Mouse (Mus musculus): ENCODE measurements at regions not wholly inside any gene's neighbourhood (a gene's known extent, or its start where the extent isn't known, plus 50 kb on each side); places are given as distances from the start of the nearest gene placed in this dataset.

- no peak for DNase-seq (ENCODE audit: low read depth, low spot score)
Measured at GRCm38 (mm10) chr12:50734135-50734534, 85.2 kb upstream of the Prkd1 start.

DNA sequence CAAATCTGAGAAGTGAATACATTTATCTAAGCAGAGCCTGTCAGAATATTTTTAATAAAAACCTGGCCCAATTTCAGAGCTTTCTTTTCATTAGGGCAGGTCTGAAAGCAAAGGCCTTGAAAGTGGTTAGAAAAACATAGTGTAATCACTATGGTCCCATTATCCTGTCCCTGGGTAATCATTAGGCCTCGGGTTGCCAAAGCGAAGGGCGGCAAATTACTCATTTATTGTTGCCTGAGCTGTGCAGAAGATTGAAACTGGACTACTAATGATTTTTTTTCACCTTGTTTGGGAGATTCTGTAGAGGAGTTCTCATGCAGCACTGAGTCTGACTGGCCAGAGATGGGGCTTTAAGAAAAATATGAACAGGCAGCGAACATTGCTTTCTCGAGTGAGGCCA lies 63.7 kb upstream of the Prkd1 start:
- no peak for DNase-seq (ENCODE audit: low read depth, low spot score)

DNA sequence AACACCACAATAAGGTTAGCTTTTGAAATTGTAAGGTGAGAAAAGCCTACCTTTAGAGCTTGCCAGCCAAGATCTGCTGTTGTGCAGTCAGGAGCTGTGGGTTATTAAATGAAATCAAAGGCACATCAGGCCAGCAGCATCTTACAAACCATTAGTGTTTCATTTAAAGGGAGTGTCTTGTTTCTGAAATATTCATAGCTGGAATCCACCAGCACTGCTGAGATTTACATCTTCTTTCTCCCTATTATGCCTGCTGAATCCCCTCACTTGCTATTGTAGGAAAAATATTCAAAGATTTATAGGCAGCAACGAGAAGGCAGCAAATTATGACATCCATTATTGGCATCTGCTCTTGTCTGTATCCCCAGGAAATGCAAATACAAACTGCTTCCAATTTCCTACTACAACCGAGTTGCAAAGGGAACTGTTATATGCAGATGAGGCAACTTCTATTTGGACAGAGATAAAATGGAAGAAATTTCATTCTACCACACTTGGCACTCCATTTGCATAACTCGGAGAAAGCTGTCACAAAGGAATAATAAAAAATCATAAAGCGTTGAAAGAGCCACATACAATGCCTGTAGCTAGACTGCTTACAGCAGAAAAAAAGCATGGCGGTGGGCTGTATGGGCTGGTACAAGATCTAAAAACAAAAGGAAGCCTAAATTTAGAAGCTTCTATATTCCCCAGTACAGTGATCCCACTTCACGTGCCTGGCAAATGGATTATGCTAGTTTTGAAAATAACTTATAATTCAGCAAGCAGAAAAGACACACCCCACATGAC lies 60.3 kb upstream of the Prkd1 start:
- no peak for DNase-seq (ENCODE audit: low read depth, low spot score)

GRCm38 (mm10) chr12:50698613-50699442 lies 49.9 kb upstream of the Prkd1 start:
- no peak for DNase-seq (ENCODE audit: low read depth, low spot score)

Measured in skeletal muscle tissue, adult 2 months (tissue).